Mouse (Mus musculus) urinary bladder, postnatal 0 days (tissue): ENCODE data around the gene Mesp2. TPM values are rescaled to one million over a fixed set of nuclear protein-coding genes. Genes with fewer than 3 reads are reported as not detected.

Source experiments
- polyA plus RNA-seq: library from polyadenylated mRNA; unstranded; fragments of >200 nt; fragmentation: Nextera tagmentation; extraction: Ambion mirVana; gene quantifications from 2 replicates; pipeline ENCODE4 v1.2.1, GENCODE M21; 2015

Mesp2 gene
- polyA plus RNA-seq = 0.18 TPM in 2 replicates

GRCm38 (mm10) chr7:79810611-79811506 lies at the start of gene Mesp2:
Gene Mesp2 (plus strand): TSS chr7:79810727.

GRCm38 (mm10) chr7:79793688-79794087 lies 16.8 kb upstream of the Mesp2 start, which contains the start of gene Mesp1:
Gene Mesp1 (minus strand): TSS chr7:79793788.

GRCm38 (mm10) chr7:79860811-79861210 lies 50.3 kb downstream of the Mesp2 start, which contains the start of gene Anpep:
Gene Anpep (minus strand): TSS chr7:79861059.

Other genes starting within 250 kb of the Mesp2 start
- gene Rhcg, start 193.1 kb upstream of the Mesp2 start, polyA plus RNA-seq = 0.24 TPM in 1 of 2 replicates, not detected in the other
- 0.98 and 1.5 TPM in 2 replicates for gene Ticrr, start 150.5 kb upstream of the Mesp2 start, polyA plus RNA-seq
- 1.7 and 2.1 TPM in 2 replicates for gene Kif7, start 95.0 kb upstream of the Mesp2 start, polyA plus RNA-seq
- not detected in 2 replicates for gene Plin1, start 77.8 kb upstream of the Mesp2 start, polyA plus RNA-seq
- gene Pex11a, start 67.6 kb upstream of the Mesp2 start, polyA plus RNA-seq = 6.6 and 6.8 TPM in 2 replicates
- gene Wdr93, start 67.6 kb upstream of the Mesp2 start, polyA plus RNA-seq = not detected in 2 replicates
- not detected in 2 replicates for gene Mesp1, start 16.9 kb upstream of the Mesp2 start, polyA plus RNA-seq
- gene Anpep, start 50.3 kb downstream of the Mesp2 start, polyA plus RNA-seq = 10.7 and 13.1 TPM in 2 replicates
- gene Ap3s2, start 109.9 kb downstream of the Mesp2 start, polyA plus RNA-seq = 16.7 and 20.4 TPM in 2 replicates
- 24.4 and 29.4 TPM in 2 replicates for gene Arpin, start 124.6 kb downstream of the Mesp2 start, polyA plus RNA-seq
- gene Zfp710, start 214.1 kb downstream of the Mesp2 start, polyA plus RNA-seq = 5.6 and 6.7 TPM in 2 replicates